Comparison of ENCODE assay signal across 9 mouse cellular contexts in genomic region chrX:8222678-8223421, GRCm38 (mm10). TPM values are rescaled to one million over a fixed set of nuclear protein-coding genes. Genes with fewer than 3 reads are reported as not detected.
DNase-seq lines count a peak whose midpoint lies in the region; ATAC-seq and TF ChIP-seq lines count a peak whose summit lies in the region.
"Had no signal": no experiment of that assay in that cellular context is flagged by ENCODE, and none has a peak within 500 bp of the region (broad histone marks: within the 10 kb centered on the region; RNA-seq: fewer than 3 reads in every experiment).

No protein-coding gene starts in this region.

- H3K27me3 ChIP-seq in intestine, embryonic 15.5 days (replicated peaks) = no peaks in the 10 kb centered on the region
- H3K27me3 ChIP-seq in thymus, adult 2 months (ENCODE audit: control insufficient read depth, insufficient read depth, low read length) = no peaks in the 10 kb centered on the region
- H3K27me3 ChIP-seq: stomach, embryonic 15.5 days had no signal

- no peaks in the 10 kb centered on the region for H3K36me3 ChIP-seq in intestine, embryonic 15.5 days
- no peaks in the 10 kb centered on the region for H3K36me3 ChIP-seq in thymus, adult 2 months (ENCODE audit: control insufficient read depth, insufficient read depth, low read length)
- H3K36me3 ChIP-seq: stomach, embryonic 15.5 days had no signal

- H3K9ac ChIP-seq in intestine, embryonic 15.5 days = no peak overlapping the region
- H3K9ac ChIP-seq: stomach, embryonic 15.5 days had no signal

- WGBS in intestine, embryonic 15.5 days = 61% methylated on average over 7 of the region's 7 CpGs
- 82% methylated on average over 7 of the region's 7 CpGs for WGBS in thymus, adult 2 months

- no peaks in the 10 kb centered on the region for H3K9me3 ChIP-seq in intestine, embryonic 15.5 days
- H3K9me3 ChIP-seq: stomach, embryonic 15.5 days had no signal

- no peak overlapping the region for H3K27ac ChIP-seq in intestine, embryonic 15.5 days
- H3K27ac ChIP-seq in thymus, adult 2 months (ENCODE audit: control insufficient read depth, insufficient read depth, low read length) = no peak overlapping the region
- H3K27ac ChIP-seq: stomach, embryonic 15.5 days had no signal

- no peaks in the 10 kb centered on the region for H3K4me1 ChIP-seq in intestine, embryonic 15.5 days (replicated peaks)
- H3K4me1 ChIP-seq in thymus, adult 2 months (replicated peaks; ENCODE audit: control insufficient read depth, insufficient read depth, low read length) = no peaks in the 10 kb centered on the region
- H3K4me1 ChIP-seq: stomach, embryonic 15.5 days had no signal

- TF ChIP-seq POLR2A in brain, embryonic 14.5 days (IDR thresholded peaks at IDR 0.05; ENCODE audit: borderline replicate concordance, extremely low read depth, insufficient read depth, insufficient read length, poor library complexity, severe bottlenecking) = no peak
- no peak for TF ChIP-seq POLR2A in thymus, adult 2 months (IDR thresholded peaks at IDR 0.05; ENCODE audit: control insufficient read depth, extremely low read depth, insufficient read depth, low read length, poor library complexity)

- ATAC-seq in intestine, embryonic 15.5 days = no peak

- H3K4me3 ChIP-seq in intestine, embryonic 15.5 days (replicated peaks) = no peak overlapping the region
- no peak overlapping the region for H3K4me3 ChIP-seq in thymus, adult 2 months (ENCODE audit: control insufficient read depth, insufficient read depth, low read length)
- H3K4me3 ChIP-seq: stomach, embryonic 15.5 days had no signal

- H3K4me2 ChIP-seq in intestine, embryonic 15.5 days (replicated peaks) = no peak overlapping the region
- H3K4me2 ChIP-seq: stomach, embryonic 15.5 days had no signal

- TF ChIP-seq CTCF in brain, embryonic 14.5 days (IDR thresholded peaks at IDR 0.05; ENCODE audit: borderline replicate concordance, extremely low read depth, insufficient read depth, insufficient read length) = no peak
- TF ChIP-seq CTCF in thymus, adult 2 months (IDR thresholded peaks at IDR 0.05; ENCODE audit: borderline replicate concordance, control insufficient read depth, extremely low read depth, insufficient read depth, low read length, poor library complexity) = no peak

- DNase-seq in frontal cortex, postnatal 36 days (ENCODE audit: low spot score in 2 of 2) = peak; percentile 11 to 44
- DNase-seq in frontal cortex, postnatal 10 days (ENCODE audit: low spot score in 2 of 2) = no peak
- DNase-seq in 3134 (ENCODE audit: extremely low read depth, insufficient read length, low spot score) = peak; percentile 54
- DNase-seq in brain, embryonic 14.5 days (ENCODE audit: low read depth) = peak; percentile 1
- DNase-seq in fibroblast of lung, adult 2 months (ENCODE audit: low read depth) = peak; percentile 68
- no peak for DNase-seq in thymus, adult 2 months
- DNase-seq in thymus, postnatal 36 days = no peak

RNA-seq across cellular contexts. Expression of gene Porcn, which starts 16.5 kb away (rescaled TPM):
- polyA plus RNA-seq in brain, embryonic 14.5 days (2012; rRNA removed) = 101 and 133 TPM in 2 replicates
- polyA plus RNA-seq in intestine, embryonic 15.5 days (2015; fragmentation: Nextera tagmentation; extraction: Ambion mirVana) = 7.2 and 7.4 TPM in 2 replicates
- 4.7 and 5.3 TPM in 2 replicates for polyA plus RNA-seq in thymus, adult 2 months (2012; rRNA removed)

RNA-seq across cellular contexts. Expression of gene Ftsj1, which starts 29.4 kb away (rescaled TPM):
- 47.5 and 55.4 TPM in 2 replicates for polyA plus RNA-seq in brain, embryonic 14.5 days (2012; rRNA removed)
- polyA plus RNA-seq in intestine, embryonic 15.5 days (2015; fragmentation: Nextera tagmentation; extraction: Ambion mirVana) = 33.0 and 34.8 TPM in 2 replicates
- 50.2 and 50.9 TPM in 2 replicates for polyA plus RNA-seq in thymus, adult 2 months (2012; rRNA removed)

RNA-seq across cellular contexts. Expression of gene Ebp, which starts 29.5 kb away (rescaled TPM):
- 20.0 and 23.7 TPM in 2 replicates for polyA plus RNA-seq in brain, embryonic 14.5 days (2012; rRNA removed)
- 83.7 and 85.1 TPM in 2 replicates for polyA plus RNA-seq in intestine, embryonic 15.5 days (2015; fragmentation: Nextera tagmentation; extraction: Ambion mirVana)
- polyA plus RNA-seq in thymus, adult 2 months (2012; rRNA removed) = 71.1 and 98.2 TPM in 2 replicates

RNA-seq across cellular contexts. Expression of gene Tbc1d25, which starts 46.9 kb away (rescaled TPM):
- polyA plus RNA-seq in brain, embryonic 14.5 days (2012; rRNA removed) = 29.7 and 33.8 TPM in 2 replicates
- 10.3 and 10.6 TPM in 2 replicates for polyA plus RNA-seq in intestine, embryonic 15.5 days (2015; fragmentation: Nextera tagmentation; extraction: Ambion mirVana)
- polyA plus RNA-seq in thymus, adult 2 months (2012; rRNA removed) = 35.0 and 36.3 TPM in 2 replicates

RNA-seq across cellular contexts. Expression of gene Slc38a5, which starts 48.1 kb away (rescaled TPM):
- polyA plus RNA-seq in brain, embryonic 14.5 days (2012; rRNA removed) = 33.7 and 37.7 TPM in 2 replicates
- polyA plus RNA-seq in intestine, embryonic 15.5 days (2015; fragmentation: Nextera tagmentation; extraction: Ambion mirVana) = 9.1 and 13.9 TPM in 2 replicates
- 0.27 and 0.36 TPM in 2 replicates for polyA plus RNA-seq in thymus, adult 2 months (2012; rRNA removed)

Comparison
In these comparisons a context has a peak if more than half of its experiments do, and no peak if none do; other contexts are left out.
1. DNase-seq: peak in frontal cortex, postnatal 36 days (2 of 2), 3134 (single experiment), brain, embryonic 14.5 days (single experiment) and fibroblast of lung, adult 2 months (single experiment); none in frontal cortex, postnatal 10 days (0 of 2), thymus, adult 2 months (single experiment) and thymus, postnatal 36 days (0 of 2).
2. RNA of gene Porcn, which starts 16.5 kb away (polyA plus RNA-seq): 101 to 133 TPM in brain, embryonic 14.5 days; 7.2 to 7.4 TPM in intestine, embryonic 15.5 days and 4.7 to 5.3 TPM in thymus, adult 2 months; every median in the first group is over 10 times any median in the second.